Mouse (Mus musculus) frontal cortex, adult 2 months (tissue): Measurements from ENCODE around the gene Ywhaq. TPM values are rescaled to one million over a fixed set of nuclear protein-coding genes. Genes with fewer than 3 reads are reported as not detected.
"Not testable (repeated sequence)": the region's sequence is repeated elsewhere in the genome, so short reads cannot be mapped to it uniquely, and the experiment has no call there.

Experiments used
- DNase-seq, 2 experiments: peaks; one replicate each; pipeline ENCODE4 v3.0.0; 2022; ENCODE audit warnings: low spot score in 1 of 2; ENCODE audit errors: extremely low spot score in 1 of 2
- polyA plus RNA-seq: library from polyadenylated mRNA; depleted of rRNA; stranded (reverse); fragments of >200 nt; gene quantifications from 2 replicates; pipeline ENCODE4 v1.2.3, GENCODE M21; 2012

The Ywhaq gene
- polyA plus RNA-seq, 1 experiment: 315 TPM

DNA sequence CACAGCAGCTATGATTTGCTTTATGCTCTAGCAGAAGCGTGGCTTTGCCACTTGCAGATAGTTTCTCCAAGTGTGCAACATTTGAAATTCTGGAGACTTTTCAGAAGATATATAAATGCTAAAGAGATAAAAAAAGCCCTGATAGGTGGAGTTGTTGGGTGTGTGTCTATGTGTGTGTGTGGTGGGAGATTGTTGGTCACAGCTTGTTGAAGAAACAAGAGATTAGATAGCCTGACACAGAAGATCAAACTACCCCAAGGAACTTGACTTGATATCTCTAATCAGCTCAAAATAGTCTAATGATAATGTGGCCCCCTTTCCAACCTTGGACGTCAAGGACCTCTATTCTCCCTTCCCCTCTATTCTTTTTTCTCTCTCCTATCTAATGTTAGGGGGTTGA, 6.8 kb downstream of the Ywhaq start:
- DNase-seq: no peak

DNA sequence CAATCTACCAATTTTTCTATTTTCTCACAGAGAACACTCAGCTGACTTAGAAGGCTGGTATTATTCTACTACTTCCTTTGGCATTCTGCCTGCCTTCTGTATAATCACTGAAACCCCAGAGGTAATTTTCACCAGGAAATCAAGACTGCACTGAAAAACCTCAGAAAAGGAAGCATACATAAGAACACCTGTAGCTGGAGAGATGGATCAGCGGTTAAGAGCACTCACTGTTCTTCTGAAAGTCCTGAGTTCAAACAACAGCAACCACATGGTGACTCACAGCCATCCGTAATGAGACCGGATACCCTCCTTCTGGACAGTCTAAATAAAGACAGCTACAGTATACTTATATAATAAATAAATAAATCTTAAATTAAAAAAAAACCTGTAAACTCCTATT, 7.8 kb downstream of the Ywhaq start:
- DNase-seq: no peak

GRCm38 (mm10) chr12:21408789-21409367, 8.6 kb downstream of the Ywhaq start:
- DNase-seq: no peak

- no peak for DNase-seq
These were observed 14.7 kb downstream of the Ywhaq start for GRCm38 (mm10) chr12:21402771-21403170.

GRCm38 (mm10) chr12:21386201-21386600, 31.2 kb downstream of the Ywhaq start:
- no peak for DNase-seq

DNA sequence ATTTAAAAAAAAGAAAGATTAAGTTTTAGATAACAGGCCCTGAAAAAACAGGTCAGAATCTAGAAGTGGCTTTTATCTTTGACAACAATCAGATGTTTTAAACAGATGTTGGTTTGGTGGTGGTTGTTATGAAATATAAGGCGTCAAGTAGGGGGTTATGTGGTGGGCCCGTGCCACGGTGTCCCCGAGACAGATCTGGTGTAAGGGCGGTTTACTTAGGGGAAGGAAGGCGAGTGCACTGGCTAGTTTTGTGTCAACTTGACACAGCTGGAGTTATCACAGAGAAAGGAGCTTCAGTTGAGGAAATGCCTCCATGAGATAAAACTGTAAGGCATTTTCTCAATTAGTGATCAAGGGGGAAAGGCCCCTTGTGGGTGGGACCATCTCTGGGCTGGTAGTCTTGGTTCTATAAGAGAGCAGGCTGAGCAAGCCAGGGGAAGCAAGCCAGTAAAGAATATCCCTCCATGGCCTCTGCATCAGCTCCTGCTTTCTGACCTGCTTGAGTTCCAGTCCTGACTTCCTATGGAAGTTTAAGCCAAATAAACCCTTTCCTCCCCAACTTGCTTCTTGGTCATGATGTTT, 38.6 kb downstream of the Ywhaq start:
- not testable (repeated sequence) for DNase-seq

- no peak for DNase-seq
These were observed 41.9 kb downstream of the Ywhaq start for GRCm38 (mm10) chr12:21375376-21376157.

- no peak for DNase-seq
These were observed 43.5 kb downstream of the Ywhaq start for GRCm38 (mm10) chr12:21373820-21374475.

DNA sequence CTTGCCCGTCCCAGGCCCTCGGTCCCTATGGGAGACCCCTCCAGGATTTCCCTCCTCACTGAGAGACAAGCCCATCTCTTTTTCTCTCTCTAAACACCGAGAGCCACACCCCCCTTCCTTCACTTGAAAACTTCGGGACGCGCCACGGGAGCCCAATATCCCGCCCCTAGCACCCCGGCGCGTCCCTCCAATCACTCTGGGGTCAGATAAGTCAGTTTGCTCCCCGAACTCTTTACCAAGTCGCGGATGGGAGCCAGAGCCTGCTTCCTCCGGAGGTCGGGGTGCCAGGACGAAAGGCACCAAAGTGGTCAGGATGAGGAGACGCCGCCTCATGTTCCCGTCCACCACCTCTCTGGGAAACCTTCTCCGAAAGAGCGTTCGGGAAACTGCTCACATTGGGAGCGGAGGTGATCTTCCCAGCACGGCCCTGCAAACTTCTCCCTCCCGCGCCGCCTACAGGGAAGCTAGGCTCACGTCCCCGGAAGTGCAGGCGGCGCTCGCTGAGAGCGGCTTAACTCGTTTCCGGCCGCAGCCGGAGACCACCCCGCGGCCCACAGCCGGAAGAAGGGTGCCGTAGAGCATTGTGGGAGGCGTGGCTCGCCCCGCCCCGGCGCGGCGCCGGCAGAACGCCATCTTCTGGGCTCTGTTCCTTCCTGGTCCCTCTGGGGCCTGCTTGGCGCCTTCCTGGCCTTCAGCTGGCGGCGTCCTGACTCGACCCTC, 44.2 kb downstream of the Ywhaq start, which contains the start of gene Adam17:
Gene Adam17 (minus strand): TSS at position 533 of the 720 bp plus-strand sequence.
- DNase-seq: peak; percentile 91 to 97

- no peak for DNase-seq
These were observed 47.3 kb downstream of the Ywhaq start for GRCm38 (mm10) chr12:21370035-21370611.

GRCm38 (mm10) chr12:21369087-21369410, 48.4 kb downstream of the Ywhaq start:
- no peak for DNase-seq

- no peak for DNase-seq
These were observed 48.9 kb downstream of the Ywhaq start for GRCm38 (mm10) chr12:21368376-21369086.

GRCm38 (mm10) chr12:21364624-21365435, 52.6 kb downstream of the Ywhaq start:
- no peak for DNase-seq

DNA sequence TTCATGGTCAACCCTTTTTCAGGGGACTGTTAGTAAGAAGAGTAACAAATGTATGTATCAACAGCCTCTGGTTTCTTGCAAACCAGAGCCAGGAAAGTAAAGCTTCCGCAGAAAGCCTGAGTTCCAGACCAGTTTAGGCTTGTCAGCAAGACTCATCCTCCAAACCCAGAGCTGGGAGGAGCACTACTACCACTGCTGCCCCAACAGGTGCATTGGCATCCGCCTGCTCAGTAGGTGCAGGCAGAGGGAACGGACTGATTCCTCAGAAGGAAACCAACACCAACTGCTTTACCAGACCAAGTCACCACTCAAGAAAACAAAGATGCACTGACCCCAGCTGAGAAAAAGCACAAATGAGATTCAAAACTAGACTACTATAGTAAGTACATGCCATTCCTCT, 54.2 kb downstream of the Ywhaq start:
- no peak for DNase-seq

DNA sequence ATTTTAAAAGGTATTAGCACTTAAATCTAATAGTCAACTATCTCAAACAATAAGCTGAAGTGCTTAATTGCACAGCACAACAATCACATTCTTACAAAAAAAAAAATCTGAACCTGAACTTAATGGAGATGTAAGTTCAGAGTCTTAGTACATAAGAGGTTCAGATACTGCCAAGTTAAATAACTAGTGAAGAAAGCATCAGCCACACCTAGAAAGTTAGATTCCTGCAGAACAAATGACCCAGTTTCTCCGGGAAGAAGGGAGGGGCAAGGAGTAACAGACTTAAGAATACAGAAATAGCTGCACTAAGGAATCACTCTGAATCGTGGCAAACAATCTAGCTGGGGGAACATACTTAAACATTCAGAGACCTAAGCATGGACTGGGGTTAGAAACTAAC, 54.8 kb downstream of the Ywhaq start:
- no peak for DNase-seq

DNA sequence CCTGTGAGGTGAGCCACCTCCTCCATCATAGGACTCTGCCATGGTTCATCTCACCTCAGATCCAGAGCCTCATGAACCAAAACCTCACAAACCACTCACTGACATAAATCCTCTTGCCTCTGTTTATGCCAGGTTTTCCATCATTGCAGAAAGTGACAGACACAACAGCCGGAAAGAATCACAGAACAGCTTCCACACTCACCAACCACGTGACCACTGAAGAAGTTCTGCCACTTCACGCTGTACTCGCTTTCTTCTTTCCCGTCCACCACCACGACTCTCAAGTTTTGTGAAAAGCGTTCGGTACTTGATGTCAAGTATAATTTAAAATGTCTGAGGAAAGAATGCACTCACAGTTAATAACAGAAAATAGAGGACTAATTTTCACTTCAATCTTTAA, 63.8 kb downstream of the Ywhaq start:
- DNase-seq: no peak

DNA sequence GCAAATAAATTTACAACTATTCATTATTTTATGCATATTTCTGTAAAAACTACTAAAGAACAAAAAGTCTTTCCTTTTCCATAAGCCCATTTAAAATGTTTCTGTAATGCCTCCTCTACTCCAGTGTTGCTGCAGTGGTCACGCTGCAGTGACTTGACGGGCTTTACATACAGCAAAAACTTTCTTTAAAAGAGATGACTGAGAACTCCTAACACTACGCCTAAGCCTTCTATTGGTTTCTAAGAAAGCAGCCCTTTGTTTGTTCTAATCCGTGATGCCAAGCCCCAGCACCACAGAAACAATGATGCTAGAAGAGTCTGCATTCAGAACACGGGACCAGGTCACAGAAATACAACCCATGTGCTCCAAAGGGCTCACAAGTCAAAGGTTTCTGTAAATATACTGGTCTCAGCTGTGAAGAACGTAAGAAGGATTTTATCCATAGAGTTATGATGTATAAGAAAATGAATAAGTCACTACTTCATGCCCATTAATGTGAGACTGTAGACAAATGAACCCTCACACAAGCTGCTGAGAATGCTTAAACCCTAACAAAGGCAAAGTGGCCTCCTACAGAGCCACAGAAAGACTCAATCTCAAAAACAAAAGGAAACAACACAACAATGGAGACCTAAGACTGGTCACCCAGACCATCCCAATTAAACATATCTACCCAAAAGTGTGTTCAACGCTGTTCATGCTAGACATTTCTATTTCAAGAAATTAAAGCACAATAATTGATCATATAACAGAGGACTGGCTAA, 67.1 kb downstream of the Ywhaq start:
- DNase-seq: no peak

- DNase-seq: no peak
These were observed 70.5 kb downstream of the Ywhaq start for GRCm38 (mm10) chr12:21346972-21347371.
